Mouse (Mus musculus) liver, embryonic 15.5 days (tissue): ENCODE measurements around the gene Shc1. TPM values are rescaled to one million over a fixed set of nuclear protein-coding genes. Genes with fewer than 3 reads are reported as not detected.
A peak's percentile ranks its signal among the peaks of the same experiment; 100 is the strongest.
"Not testable (repeated sequence)": the region's sequence is repeated elsewhere in the genome, so short reads cannot be mapped to it uniquely, and the experiment has no call there.

Experiments used
- ATAC-seq: fragments of 200-750 bp; cut with Nextera tagmentation; 2 replicates; pipeline ENCODE4 v1.8.0; 2017; ENCODE audit warnings: moderate number of reproducible peaks, mild to moderate bottlenecking, moderate library complexity; ENCODE audit not compliant: insufficient read depth
- H3K27ac ChIP-seq: fragments of 300-500 bp; sonication (generic); replicated peaks from 2 replicates; pipeline ENCODE4 v1.5.1; 2015; ENCODE audit warnings: mild to moderate bottlenecking, inconsistent platforms
- H3K27me3 ChIP-seq: fragments of 300-500 bp; sonication (generic); 2 replicates; pipeline ENCODE4 v1.6.1; 2015; ENCODE audit warnings: mild to moderate bottlenecking, inconsistent platforms
- H3K36me3 ChIP-seq: fragments of 300-500 bp; sonication (generic); replicated peaks from 2 replicates; pipeline ENCODE4 v1.6.1; 2015; ENCODE audit warnings: moderate library complexity, mild to moderate bottlenecking, inconsistent platforms
- H3K4me1 ChIP-seq: fragments of 300-500 bp; sonication (generic); replicated peaks from 2 replicates; pipeline ENCODE4 v1.6.1; 2015; ENCODE audit warnings: inconsistent platforms
- H3K4me2 ChIP-seq: fragments of 300-500 bp; sonication (generic); 2 replicates; pipeline ENCODE4 v1.6.1; 2015; ENCODE audit warnings: moderate library complexity, mild to moderate bottlenecking, inconsistent platforms
- H3K4me3 ChIP-seq: fragments of 300-500 bp; sonication (generic); replicated peaks from 2 replicates; pipeline ENCODE4 v1.5.1; 2015; ENCODE audit warnings: mild to moderate bottlenecking, inconsistent platforms
- H3K9ac ChIP-seq: fragments of 300-500 bp; sonication (generic); 2 replicates; pipeline ENCODE4 v1.6.1; 2015; ENCODE audit warnings: moderate library complexity, mild to moderate bottlenecking, inconsistent platforms
- H3K9me3 ChIP-seq: fragments of 300-500 bp; sonication (generic); replicated peaks from 2 replicates; pipeline ENCODE4 v1.6.1; 2016; ENCODE audit warnings: inconsistent platforms
- WGBS: fragments of 180-500 bp; shearing (Covaris S2); methylation state at CpG from one replicate; pipeline ENCODE4 v1.1.7; 2015; ENCODE audit warnings: mixed read lengths; ENCODE audit not compliant: insufficient replicate concordance; 5-methylcytosine and 5-hydroxymethylcytosine counted together
- polyA plus RNA-seq: library from polyadenylated mRNA; unstranded; fragments of >200 nt; fragmentation: Nextera tagmentation; extraction: Ambion mirVana; gene quantifications from 2 replicates; pipeline ENCODE4 v1.2.1, GENCODE M21; 2015

Gene Shc1
- polyA plus RNA-seq, 1 experiment from 2014 or later = 44.8 TPM

- peak overlapping the region; percentile 63 for H3K4me3 ChIP-seq
- H3K27ac ChIP-seq = peak overlapping the region; percentile 98
- no peaks in the 10 kb centered on the region for H3K27me3 ChIP-seq
- peak overlapping the region; percentile 95 for H3K4me2 ChIP-seq
- H3K4me1 ChIP-seq = peaks cover 78% of the 10 kb centered on the region
- H3K36me3 ChIP-seq = peaks cover 45% of the 10 kb centered on the region
- H3K9ac ChIP-seq = peak overlapping the region; percentile 41
- no peak for ATAC-seq
- WGBS = 31% methylated on average over 2 of the region's 2 CpGs
- H3K9me3 ChIP-seq = no peaks in the 10 kb centered on the region
These were observed 2.2 kb downstream of the Shc1 start for GRCm38 (mm10) chr3:89420421-89420820.

DNA sequence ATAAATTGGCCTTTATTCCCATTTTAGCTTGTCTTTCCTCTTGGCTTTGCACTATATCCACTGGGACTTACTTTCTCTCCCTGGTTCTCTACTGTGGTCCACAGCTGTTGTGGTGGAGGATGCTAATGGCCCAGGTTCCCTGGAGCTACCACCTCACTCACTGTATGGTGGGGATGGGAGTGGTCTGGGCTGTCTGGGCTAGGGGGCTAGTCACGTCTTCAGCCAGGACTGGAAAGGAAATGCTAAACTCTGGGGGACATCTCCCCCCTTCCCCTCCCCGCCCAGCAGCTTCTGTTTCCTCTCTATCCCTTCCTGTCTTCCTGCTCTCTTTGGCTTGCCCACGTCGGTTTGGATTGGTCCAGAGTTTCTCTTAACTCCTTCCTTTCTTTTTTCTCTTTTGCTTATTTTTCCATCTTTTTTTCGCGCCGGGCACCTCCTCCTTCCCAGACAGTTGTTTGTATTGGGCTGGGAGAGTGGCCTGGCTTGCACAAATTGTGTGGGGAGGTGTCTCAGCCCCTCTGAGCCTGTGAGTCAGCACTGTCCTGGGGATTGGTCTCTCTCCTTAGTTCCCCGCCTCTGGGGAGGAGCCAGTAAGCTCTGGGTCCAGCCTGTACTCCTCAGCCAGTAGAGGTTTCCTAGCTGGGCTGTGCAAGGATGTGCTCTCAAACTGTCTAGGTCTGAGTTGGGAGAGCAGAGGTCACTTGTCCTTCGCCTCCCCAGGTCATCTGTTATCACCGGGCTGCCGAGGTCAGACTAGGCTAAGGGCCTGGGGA lies 2.9 kb downstream of the Shc1 start:
- Histone ChIP-seq H3K4me3 (peak overlapping the region; percentile 63), H3K9me3 (no peaks in the 10 kb centered on the region), H3K9ac (peak overlapping the region; percentile 72), H3K4me1 (peaks cover 84% of the 10 kb centered on the region), H3K27ac (peak overlapping the region; percentile 98), H3K27me3 (no peaks in the 10 kb centered on the region), H3K36me3 (peaks cover 45% of the 10 kb centered on the region), H3K4me2 (peak overlapping the region; percentile 95)
- WGBS = 9% methylated on average over 11 of the region's 11 CpGs
- peak; percentile 68 for ATAC-seq

DNA sequence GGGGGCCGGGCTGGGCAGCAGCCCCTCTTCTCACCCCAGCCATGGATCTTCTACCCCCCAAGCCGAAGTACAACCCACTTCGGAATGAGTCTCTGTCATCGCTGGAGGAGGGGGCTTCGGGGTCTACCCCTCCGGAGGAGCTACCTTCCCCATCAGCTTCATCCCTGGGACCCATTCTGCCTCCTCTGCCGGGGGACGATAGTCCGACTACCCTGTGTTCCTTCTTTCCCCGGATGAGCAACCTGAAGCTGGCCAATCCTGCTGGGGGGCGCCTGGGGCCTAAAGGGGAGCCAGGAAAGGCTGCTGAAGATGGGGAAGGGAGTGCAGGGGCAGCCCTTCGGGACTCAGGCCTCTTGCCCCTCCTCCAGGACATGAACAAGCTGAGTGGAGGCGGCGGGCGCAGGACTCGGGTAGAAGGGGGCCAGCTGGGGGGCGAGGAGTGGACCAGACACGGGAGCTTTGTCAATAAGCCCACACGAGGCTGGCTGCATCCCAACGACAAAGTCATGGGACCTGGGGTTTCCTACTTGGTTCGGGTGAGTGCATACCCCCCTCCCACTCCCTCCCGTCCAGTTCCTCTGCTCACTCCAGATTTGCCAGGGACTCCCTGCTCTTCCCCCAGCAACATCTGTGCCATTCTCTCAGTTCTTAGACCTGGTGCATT lies 3.7 kb downstream of the Shc1 start:
- H3K27ac ChIP-seq = peak overlapping the region; percentile 84
- H3K9ac ChIP-seq = peak overlapping the region; percentile 72
- no peaks in the 10 kb centered on the region for H3K9me3 ChIP-seq
- H3K27me3 ChIP-seq = no peaks in the 10 kb centered on the region
- peak overlapping the region; percentile 95 for H3K4me2 ChIP-seq
- WGBS = 28% methylated on average over 22 of the region's 22 CpGs
- H3K4me3 ChIP-seq = peak overlapping the region; percentile 63
- peaks cover 46% of the 10 kb centered on the region for H3K36me3 ChIP-seq
- no peak for ATAC-seq
- peaks cover 84% of the 10 kb centered on the region for H3K4me1 ChIP-seq

DNA sequence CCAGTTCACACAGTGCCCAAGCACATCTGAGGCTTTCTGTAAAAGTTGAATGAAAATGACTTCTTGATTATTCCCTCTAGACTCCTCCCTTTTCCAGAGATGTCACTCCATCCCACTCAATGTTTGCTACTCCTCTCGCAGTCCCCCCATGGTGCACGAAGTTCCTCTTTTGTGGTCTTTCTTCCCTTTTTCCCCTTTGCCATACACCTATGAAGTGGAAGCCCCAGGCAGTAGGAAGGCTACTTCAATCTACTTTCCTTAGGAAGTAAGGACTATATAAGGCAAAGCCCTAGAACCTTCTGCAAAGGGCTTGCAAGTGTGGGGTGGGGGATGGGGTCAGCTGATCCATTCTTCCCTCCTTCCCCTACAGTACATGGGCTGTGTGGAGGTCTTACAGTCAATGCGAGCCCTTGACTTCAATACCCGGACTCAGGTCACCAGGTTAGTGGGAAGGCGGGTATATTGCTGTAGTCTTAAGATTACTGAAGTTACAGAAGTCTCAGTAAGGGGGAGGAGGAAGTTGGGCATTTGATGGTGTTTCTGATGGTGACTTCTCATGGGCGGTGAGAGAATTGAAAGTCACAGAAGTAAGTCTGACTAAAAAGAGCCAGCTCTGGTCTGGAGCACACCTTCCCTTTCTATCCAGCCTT lies 4.4 kb downstream of the Shc1 start:
- Histone ChIP-seq H3K36me3 (peaks cover 53% of the 10 kb centered on the region), H3K9ac (peak overlapping the region; percentile 72; the same call in 1 of the 2 replicates), H3K4me1 (peaks cover 87% of the 10 kb centered on the region), H3K9me3 (no peaks in the 10 kb centered on the region), H3K4me2 (peak overlapping the region; percentile 95), H3K27ac (peak overlapping the region; percentile 84), H3K4me3 (peak overlapping the region; percentile 63), H3K27me3 (no peaks in the 10 kb centered on the region)
- WGBS = 45% methylated on average over 6 of the region's 6 CpGs
- ATAC-seq = no peak

GRCm38 (mm10) chr3:89424416-89425140 lies 6.3 kb downstream of the Shc1 start:
- 48% methylated on average over 5 of the region's 5 CpGs for WGBS
- Histone ChIP-seq H3K36me3 (peaks cover 66% of the 10 kb centered on the region), H3K4me3 (peak overlapping the region; percentile 21), H3K27me3 (no peaks in the 10 kb centered on the region), H3K4me1 (peaks cover 81% of the 10 kb centered on the region), H3K9me3 (no peaks in the 10 kb centered on the region), H3K4me2 (peak overlapping the region; percentile 95), H3K27ac (peak overlapping the region; percentile 84), H3K9ac (peak overlapping the region; percentile 22; the same call in 1 of the 2 replicates)
- ATAC-seq = peak; percentile 36

DNA sequence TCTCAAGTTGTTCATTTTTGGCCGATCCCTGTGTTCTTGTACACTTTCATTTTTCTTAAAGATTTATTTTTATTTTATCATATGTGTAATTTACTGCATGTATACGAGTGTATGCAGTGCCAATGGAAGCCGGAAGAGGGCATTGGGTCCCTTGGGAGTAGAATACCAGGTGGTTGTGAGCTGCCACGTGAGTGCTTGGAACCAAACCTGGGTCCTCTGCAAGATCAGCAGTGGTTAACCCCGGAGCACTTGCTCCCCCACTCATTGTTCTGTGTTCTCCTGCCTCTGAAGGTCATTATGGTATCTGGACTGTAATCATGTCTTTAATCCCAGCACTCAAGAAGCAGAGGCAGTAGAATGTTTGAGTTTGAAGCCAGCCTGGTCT lies 6.9 kb downstream of the Shc1 start:
- Histone ChIP-seq H3K9ac (no peak overlapping the region), H3K27me3 (no peaks in the 10 kb centered on the region), H3K27ac (peak overlapping the region; percentile 84), H3K4me3 (0 out of 2 replicates have a peak overlapping the region, but pooled peaks have one; percentile 36), H3K36me3 (peaks cover 66% of the 10 kb centered on the region), H3K4me2 (peak overlapping the region; percentile 95), H3K9me3 (no peaks in the 10 kb centered on the region), H3K4me1 (peaks cover 80% of the 10 kb centered on the region)
- 66% methylated on average over 5 of the region's 5 CpGs for WGBS
- ATAC-seq = no peak

- H3K9ac ChIP-seq = peak overlapping the region; percentile 56
- H3K27me3 ChIP-seq = no peaks in the 10 kb centered on the region
- ATAC-seq = no peak
- peak overlapping the region; percentile 84 for H3K27ac ChIP-seq
- WGBS = 19% methylated on average over 4 of the region's 4 CpGs
- H3K36me3 ChIP-seq = peaks cover 66% of the 10 kb centered on the region
- peaks cover 77% of the 10 kb centered on the region for H3K4me1 ChIP-seq
- peak overlapping the region; percentile 95 for H3K4me2 ChIP-seq
- no peaks in the 10 kb centered on the region for H3K9me3 ChIP-seq
- H3K4me3 ChIP-seq = peak overlapping the region; percentile 36
These were observed 7.6 kb downstream of the Shc1 start for GRCm38 (mm10) chr3:89425876-89426275.

DNA sequence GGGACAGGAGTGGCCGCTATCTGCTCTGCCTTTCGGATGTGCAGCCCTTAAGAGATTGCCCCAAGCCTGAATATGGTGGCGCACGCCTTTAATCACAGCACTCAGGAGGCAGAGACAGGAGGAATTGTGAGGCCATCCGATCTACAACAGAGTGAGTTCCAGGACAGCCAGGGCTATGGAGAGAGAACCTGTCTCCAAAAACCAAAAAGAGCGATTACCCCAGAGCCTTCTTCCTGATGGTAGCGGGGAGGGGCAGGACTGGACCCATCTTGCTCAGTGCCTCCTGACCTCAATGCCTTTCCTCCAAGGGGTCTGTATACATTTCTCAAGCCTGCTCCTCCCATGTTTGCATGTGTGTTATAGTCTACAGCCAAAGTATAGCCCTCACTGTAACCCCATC lies 10.8 kb downstream of the Shc1 start:
- not testable (repeated sequence) for H3K27me3 ChIP-seq, H3K9ac ChIP-seq, H3K4me2 ChIP-seq, H3K9me3 ChIP-seq, H3K4me3 ChIP-seq, H3K27ac ChIP-seq, ATAC-seq
- Histone ChIP-seq H3K36me3 (peaks cover 70% of the 10 kb centered on the region), H3K4me1 (peaks cover 60% of the 10 kb centered on the region)
- 92% methylated on average over 7 of the region's 7 CpGs for WGBS

GRCm38 (mm10) chr3:89430171-89431159 lies 12.2 kb downstream of the Shc1 start, which contains the start of gene Pygo2:
TSS of gene Pygo2 (plus strand) at chr3:89430214.
- 2% methylated on average over 67 of the region's 68 CpGs for WGBS
- peaks cover 65% of the 10 kb centered on the region for H3K36me3 ChIP-seq
- H3K4me3 ChIP-seq = peak within 1 kb of the TSS; percentile 87
- peak; percentile 97 for ATAC-seq
- H3K27me3 ChIP-seq = no peaks in the 10 kb centered on the region
- H3K9me3 ChIP-seq = no peaks in the 10 kb centered on the region
- H3K27ac ChIP-seq = peak within 1 kb of the TSS; percentile 88
- peaks cover 45% of the 10 kb centered on the region for H3K4me1 ChIP-seq
- peak within 1 kb of the TSS; percentile 91 for H3K4me2 ChIP-seq
- peak within 1 kb of the TSS; percentile 88 for H3K9ac ChIP-seq

DNA sequence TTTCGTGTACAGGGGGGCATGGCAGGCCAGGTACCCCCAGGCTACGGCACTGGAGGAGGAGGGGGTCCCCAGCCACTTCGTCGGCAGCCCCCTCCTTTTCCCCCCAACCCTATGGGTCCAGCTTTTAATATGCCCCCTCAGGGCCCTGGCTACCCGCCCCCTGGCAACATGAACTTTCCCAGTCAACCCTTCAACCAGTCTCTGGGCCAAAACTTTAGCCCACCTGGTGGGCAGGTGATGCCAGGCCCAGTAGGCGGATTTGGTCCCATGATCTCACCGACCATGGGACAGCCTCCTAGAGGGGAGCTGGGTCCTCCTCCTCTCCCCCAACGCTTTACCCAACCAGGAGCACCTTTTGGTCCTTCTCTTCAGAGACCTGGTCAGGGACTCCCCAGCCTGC lies 14.4 kb downstream of the Shc1 start:
- no peak for ATAC-seq
- no peak overlapping the region for H3K27ac ChIP-seq
- no peaks in the 10 kb centered on the region for H3K9me3 ChIP-seq
- H3K9ac ChIP-seq = no peak overlapping the region
- no peak overlapping the region for H3K4me2 ChIP-seq
- H3K4me1 ChIP-seq = peaks cover 42% of the 10 kb centered on the region
- H3K4me3 ChIP-seq = no peak overlapping the region
- H3K36me3 ChIP-seq = peaks cover 44% of the 10 kb centered on the region
- WGBS = 89% methylated on average over 8 of the region's 8 CpGs
- no peaks in the 10 kb centered on the region for H3K27me3 ChIP-seq
